Mouse (Mus musculus) cerebellum, adult 9-10 months (tissue): ENCODE results near the gene Smpdl3a.

Experiments used
- DNase-seq: peaks from one replicate; pipeline ENCODE4 v3.0.0; 2022

Smpdl3a gene

DNA sequence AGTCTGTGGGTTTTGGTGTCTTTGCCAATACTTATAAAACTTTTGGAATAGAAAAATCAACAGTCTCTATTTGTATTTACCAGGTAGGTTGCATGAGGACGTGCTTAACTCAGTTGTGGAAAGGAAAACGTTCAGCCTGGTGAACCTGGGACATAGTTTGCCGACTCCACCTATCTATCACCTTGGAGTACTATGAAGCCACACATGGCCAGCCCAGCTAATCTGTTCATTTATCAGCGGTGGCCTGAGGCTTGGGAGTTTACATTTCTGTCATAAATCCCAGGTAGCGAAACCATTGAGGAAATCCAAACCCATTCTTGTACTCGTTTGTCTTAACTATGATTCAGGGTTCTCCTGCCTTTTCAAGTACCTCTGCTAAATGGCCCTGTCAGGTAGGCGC, at the start of gene Smpdl3a:
Smpdl3a (plus strand) TSS at position 318 of the 400 bp plus-strand sequence.
- DNase-seq = peak; percentile 4

DNA sequence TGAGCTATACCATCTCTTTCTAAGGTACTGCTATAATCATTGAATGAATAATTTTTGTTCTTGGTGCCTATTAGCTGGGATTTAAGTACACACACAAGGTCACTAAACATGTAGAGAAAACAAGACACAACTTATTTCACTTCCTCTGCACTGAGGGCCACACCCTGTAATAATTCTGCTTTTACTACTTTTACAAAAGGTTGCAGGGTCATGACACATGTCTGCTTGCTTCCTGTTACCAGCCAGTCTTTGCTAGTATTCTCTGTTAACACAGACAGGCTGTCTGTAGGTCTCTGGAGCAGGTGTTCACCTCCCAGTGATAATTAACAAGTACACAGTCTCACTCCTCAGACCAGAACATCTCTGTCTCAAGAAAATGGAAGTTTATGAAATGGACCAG, 48.7 kb upstream of the Smpdl3a start:
- no peak for DNase-seq

- DNase-seq = no peak
These were observed 47.0 kb upstream of the Smpdl3a start for GRCm38 (mm10) chr10:57747127-57747526.

DNA sequence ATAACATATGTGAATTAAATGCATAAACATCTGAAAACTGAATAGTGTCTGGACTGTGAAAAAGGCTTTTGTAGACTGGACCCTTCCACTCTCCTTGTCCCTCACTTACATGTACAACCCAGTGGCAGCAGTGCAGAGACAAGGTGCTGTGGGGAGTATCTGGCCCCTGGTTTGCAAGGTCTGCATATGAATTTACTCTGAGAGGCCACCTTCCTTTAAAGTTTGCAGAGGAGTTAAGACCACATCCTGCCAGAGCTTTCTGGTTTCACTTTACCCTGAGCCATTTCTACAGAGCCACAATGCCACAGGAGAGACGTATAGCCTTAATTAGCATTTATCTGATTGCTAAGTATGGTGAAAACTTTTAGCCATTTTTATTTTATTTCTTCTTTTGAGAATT, 40.8 kb upstream of the Smpdl3a start:
- DNase-seq = no peak

GRCm38 (mm10) chr10:57755201-57755736, 38.9 kb upstream of the Smpdl3a start:
- DNase-seq = no peak

DNA sequence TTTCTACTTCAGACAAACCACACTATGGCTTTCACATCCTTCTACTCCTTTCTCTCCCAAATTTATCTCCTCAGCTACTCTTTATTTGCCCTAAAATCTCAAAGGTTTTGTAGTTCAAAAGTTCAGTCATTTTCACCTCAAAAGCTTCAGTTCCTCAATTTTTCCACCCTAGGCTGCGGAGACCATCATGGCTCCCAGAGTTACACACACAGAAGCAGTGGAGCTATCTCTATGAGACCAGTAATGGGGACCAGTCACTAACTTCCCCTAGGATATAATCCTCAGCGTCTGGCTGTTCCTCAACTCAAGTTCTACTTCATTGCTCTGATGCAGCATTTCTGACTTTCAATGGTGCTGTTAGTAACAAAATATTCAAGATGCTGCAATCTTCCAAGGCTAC, 35.1 kb upstream of the Smpdl3a start:
- DNase-seq = no peak

GRCm38 (mm10) chr10:57760694-57761093, 33.4 kb upstream of the Smpdl3a start:
- DNase-seq = no peak

- DNase-seq = no peak
These were observed 31.1 kb upstream of the Smpdl3a start for GRCm38 (mm10) chr10:57763044-57763443.

- peak; percentile 24 for DNase-seq
These were observed 10.6 kb upstream of the Smpdl3a start for GRCm38 (mm10) chr10:57783289-57784130.

DNA sequence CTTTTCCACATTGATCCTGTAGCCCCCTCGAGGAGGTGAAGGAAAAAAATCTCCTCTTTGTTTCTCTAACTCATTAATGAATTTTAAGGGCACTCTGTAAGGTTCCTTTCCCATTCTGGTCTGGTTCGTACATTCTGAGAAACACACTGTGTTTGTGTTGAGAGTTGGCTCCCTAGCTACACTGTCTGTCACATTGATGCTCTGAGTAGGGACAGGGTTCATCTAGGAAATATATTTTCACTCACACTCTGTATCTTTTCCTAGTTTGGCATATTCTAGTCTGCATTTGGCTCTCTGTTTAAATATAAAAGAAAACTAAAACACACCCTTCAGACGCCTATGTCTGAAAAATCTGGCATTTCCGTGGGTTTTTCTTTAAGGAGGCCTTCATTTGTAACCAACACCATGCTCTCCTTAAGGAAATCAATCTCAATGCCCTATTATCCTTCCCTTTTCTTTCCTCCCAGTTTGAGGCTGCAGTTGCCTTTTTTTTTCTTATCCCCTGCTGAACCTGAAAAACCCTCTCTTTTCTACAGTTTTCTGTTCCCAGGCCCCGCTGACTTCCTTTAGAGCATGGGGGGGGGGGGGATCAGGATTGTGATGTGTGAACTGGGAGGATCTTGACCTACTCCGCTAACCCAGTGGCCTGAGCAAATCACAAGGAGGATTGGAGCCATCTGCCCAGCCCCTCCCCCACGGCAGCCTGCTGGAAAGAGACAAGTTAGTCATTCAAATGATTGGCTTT, 9.8 kb upstream of the Smpdl3a start:
- DNase-seq = peak; percentile 69

- no peak for DNase-seq
These were observed 9.3 kb upstream of the Smpdl3a start, which contains the start of gene Fabp7 for GRCm38 (mm10) chr10:57784876-57785150. Gene Fabp7, plus strand, starts transcription at chr10:57784881.

DNA sequence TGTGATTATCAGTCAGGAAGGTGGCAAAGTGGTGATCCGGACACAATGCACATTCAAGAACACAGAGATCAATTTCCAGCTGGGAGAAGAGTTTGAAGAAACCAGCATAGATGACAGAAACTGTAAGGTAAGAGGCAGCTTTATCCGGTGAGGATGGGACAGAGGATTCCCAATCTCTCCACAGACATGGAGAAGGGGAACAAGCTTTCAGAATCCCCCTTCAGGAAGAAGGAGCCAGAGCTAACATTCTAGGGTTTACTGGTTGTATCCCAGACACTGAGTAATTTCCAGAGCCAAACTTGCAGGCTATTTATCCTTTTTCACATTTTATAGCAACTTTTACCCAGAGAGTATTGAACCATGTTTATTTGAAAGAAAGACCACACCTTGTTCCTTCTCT, 8.6 kb upstream of the Smpdl3a start:
- no peak for DNase-seq

DNA sequence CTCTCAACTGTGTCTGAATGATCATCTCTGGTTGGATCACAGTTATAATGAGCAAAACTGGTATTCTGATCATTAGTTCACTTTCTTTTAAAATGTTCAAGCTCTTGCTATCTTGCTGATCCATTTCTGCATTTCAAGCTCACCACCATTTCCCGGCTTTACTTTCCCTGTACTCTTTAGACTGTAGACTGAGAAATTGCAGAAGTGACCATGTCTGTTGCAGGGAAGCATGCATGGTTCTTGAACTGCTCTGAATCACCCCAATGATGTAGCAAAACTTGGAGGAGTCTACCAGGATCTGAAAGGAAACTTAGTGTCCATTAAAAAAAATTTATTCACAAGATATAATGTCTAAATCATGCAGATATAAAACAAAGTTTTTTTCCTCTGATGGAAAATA, 1.2 kb upstream of the Smpdl3a start:
- no peak for DNase-seq

DNA sequence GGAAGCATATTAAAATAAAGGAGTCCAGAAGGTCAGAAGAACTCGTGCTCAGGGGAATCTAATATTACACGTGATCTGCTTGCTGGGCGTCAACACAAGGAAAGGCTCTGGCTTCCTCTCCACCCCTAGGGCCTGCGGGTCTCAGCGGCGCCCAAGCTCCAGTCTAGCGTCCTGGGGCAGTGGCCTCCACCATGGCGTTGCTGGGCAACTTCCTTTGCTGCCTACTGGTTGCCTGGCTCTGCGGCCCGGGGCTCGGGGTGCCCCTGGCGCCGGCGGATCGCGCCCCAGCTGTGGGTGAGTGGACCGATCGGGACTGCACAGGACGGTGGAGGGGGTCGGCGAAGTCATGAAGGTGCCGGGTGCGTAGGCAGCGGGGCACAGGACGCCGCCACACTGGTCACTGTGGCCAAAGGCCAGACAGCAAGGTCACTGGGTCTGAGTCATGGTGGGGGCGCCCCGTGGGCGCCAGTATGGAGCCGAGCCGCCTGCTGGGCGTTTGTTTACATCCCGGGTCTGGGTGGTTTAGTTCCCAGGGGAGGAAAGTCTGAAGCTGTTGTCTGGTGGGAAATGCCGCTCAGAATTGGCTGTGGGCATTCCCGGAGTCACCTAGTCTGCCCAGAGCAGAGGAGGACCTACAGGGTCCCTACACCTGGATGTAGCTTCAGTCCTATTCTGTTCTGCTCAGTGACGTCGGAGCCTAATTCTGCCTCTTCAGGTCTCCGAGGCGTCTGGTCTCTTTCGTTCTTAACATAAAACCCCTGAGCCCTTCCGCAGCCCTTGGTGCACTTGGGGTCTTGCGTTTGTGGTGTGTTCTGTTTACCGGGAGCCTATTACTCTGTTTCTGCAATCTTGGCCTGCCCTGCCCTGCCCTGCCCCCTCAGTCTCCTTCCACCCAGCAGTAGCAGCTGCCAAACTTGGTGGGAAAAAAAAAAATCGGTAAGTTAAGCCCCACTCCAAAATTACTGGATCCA, 641 bp downstream of the Smpdl3a start:
- DNase-seq = peak; percentile 31

DNA sequence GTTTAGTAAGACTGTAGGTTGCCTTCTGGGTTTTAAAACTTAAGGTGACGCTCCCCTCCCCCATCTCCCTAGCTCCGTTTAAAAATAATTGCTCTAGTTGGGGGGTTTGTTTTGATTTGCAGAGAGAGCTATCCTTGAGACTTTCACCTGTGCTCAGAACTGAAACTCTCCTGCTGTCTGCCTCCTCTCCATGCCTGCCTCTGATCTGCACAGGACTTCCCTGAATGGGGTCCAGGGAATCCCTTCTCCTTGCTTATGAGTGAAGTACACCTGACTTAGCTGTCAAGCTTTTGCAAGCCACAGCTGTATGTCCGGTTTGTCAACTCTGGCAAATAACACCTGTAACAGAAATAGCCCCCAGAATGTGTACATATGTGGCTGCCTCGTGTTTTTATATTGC, 1.4 kb downstream of the Smpdl3a start:
- peak; percentile 19 for DNase-seq

GRCm38 (mm10) chr10:57796057-57796456, 1.9 kb downstream of the Smpdl3a start:
- DNase-seq = peak; percentile 16

GRCm38 (mm10) chr10:57799486-57799885, 5.4 kb downstream of the Smpdl3a start:
- DNase-seq = no peak

DNA sequence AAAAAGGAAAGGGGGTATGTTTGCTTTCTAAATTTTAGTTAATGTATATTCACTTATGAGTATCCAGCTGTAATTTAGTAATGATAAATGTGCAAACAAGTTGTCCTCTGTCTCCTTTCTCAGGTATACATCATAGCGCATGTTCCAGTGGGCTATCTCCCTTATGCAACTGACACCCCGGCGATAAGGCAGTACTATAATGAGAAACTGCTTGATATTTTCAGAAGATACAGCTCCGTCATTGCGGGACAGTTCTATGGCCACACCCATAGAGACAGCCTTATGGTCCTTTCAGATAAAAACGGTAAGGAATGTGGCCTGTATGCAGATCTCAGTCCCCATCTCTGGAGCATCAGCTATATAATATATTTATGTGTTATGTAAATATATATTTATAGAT, 13.6 kb downstream of the Smpdl3a start:
- no peak for DNase-seq

GRCm38 (mm10) chr10:57812161-57812856, 18.2 kb downstream of the Smpdl3a start:
- no peak for DNase-seq

DNA sequence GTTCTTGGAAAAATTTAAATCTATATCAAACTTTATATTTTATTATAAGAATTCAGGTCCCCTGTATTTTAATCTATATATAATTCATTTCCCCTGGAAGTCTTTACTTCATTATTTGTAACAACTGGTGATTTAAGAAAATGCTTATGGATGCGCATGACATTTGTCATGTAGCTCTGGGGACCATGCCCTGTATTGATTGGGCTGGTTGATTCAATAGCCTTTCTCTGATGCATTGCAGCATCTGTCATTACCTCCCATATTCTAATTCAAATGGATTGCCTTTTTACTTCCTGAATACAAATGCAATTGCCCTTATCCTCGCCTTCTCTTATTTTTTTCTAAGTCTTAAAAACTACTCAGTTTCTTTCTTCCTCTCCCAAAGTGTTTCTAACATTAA, 20.2 kb downstream of the Smpdl3a start:
- no peak for DNase-seq

- no peak for DNase-seq
These were observed 21.7 kb downstream of the Smpdl3a start for GRCm38 (mm10) chr10:57815869-57816268.

DNA sequence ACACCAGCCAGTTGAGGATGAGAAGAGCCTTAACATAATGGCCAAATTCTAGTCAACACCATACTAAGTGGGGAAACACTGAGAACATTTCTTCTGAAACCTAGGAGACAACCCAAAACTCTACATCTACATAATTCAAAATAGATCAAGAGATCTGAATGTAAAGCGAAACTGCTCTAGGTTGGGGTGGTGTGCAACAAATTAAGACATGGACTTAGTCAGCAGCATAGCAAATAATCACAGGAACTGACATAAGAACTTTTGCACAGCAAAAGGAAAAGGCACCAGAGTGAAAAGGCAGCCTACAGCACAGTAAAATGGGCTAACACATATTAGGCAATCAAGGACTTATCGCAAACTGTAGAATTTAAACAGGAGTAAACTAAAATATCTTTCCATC, 25.1 kb downstream of the Smpdl3a start:
- no peak for DNase-seq
